Mouse (Mus musculus): ENCODE results near the gene Acadm. TPM values are rescaled to one million over a fixed set of nuclear protein-coding genes. Genes with fewer than 3 reads are reported as not detected.

The Acadm gene
- polyA plus RNA-seq, 1 experiment from 2014 or later: 84.6 TPM

- no peaks in the 10 kb centered on the region for H3K9me3 ChIP-seq (ENCODE audit: control insufficient read depth, low read length)
- 85% methylated on average over 9 of the region's 9 CpGs for WGBS
- ATAC-seq (replicated peaks; ENCODE audit: low FRiP score, low TSS enrichment, low read depth) (no peak), DNase-seq (ENCODE audit: low spot score) (no peak)
- no peak overlapping the region for H3K4me3 ChIP-seq (ENCODE audit: low read depth, low read length)
- H3K27me3 ChIP-seq (replicated peaks; ENCODE audit: control insufficient read depth, insufficient read depth, low read length): no peaks in the 10 kb centered on the region
- no peak overlapping the region for H3K9ac ChIP-seq (ENCODE audit: low read length)
- H3K4me2 ChIP-seq (ENCODE audit: low read length): no peak overlapping the region
- no peaks in the 10 kb centered on the region for H3K4me1 ChIP-seq (replicated peaks; ENCODE audit: control insufficient read depth, insufficient read depth, low read length)
- H3K36me3 ChIP-seq (ENCODE audit: control insufficient read depth, insufficient read depth, low read length): peaks cover 81% of the 10 kb centered on the region
- no peak overlapping the region for H3K27ac ChIP-seq (ENCODE audit: low read depth)
Measured at GRCm38 (mm10) chr3:153935878-153936277, 8.6 kb downstream of the Acadm start.

- ATAC-seq (replicated peaks; ENCODE audit: low FRiP score, low TSS enrichment, low read depth) (no peak), DNase-seq (ENCODE audit: low spot score) (no peak)
- H3K36me3 ChIP-seq (ENCODE audit: control insufficient read depth, insufficient read depth, low read length): peaks cover 79% of the 10 kb centered on the region
- no peak overlapping the region for H3K4me3 ChIP-seq (ENCODE audit: low read depth, low read length)
- H3K9ac ChIP-seq (ENCODE audit: low read length): no peak overlapping the region
- H3K4me2 ChIP-seq (ENCODE audit: low read length): no peak overlapping the region
- 94% methylated on average over 5 of the region's 5 CpGs for WGBS
- no peaks in the 10 kb centered on the region for H3K4me1 ChIP-seq (replicated peaks; ENCODE audit: control insufficient read depth, insufficient read depth, low read length)
- H3K9me3 ChIP-seq (ENCODE audit: control insufficient read depth, low read length): no peaks in the 10 kb centered on the region
- no peaks in the 10 kb centered on the region for H3K27me3 ChIP-seq (replicated peaks; ENCODE audit: control insufficient read depth, insufficient read depth, low read length)
- H3K27ac ChIP-seq (ENCODE audit: low read depth): no peak overlapping the region
Measured at GRCm38 (mm10) chr3:153932461-153932860, 12.0 kb downstream of the Acadm start.

GRCm38 (mm10) chr3:153929526-153929925 lies 14.9 kb downstream of the Acadm start:
- Histone ChIP-seq H3K27me3 (replicated peaks; ENCODE audit: control insufficient read depth, insufficient read depth, low read length) (no peaks in the 10 kb centered on the region), H3K4me3 (ENCODE audit: low read depth, low read length) (no peak overlapping the region), H3K27ac (ENCODE audit: low read depth) (no peak overlapping the region), H3K9me3 (ENCODE audit: control insufficient read depth, low read length) (no peaks in the 10 kb centered on the region), H3K4me2 (ENCODE audit: low read length) (no peak overlapping the region), H3K9ac (ENCODE audit: low read length) (no peak overlapping the region), H3K4me1 (replicated peaks; ENCODE audit: control insufficient read depth, insufficient read depth, low read length) (no peaks in the 10 kb centered on the region), H3K36me3 (ENCODE audit: control insufficient read depth, insufficient read depth, low read length) (peaks cover 70% of the 10 kb centered on the region)
- 90% methylated on average over 11 of the region's 11 CpGs for WGBS
- DNase-seq (ENCODE audit: low spot score) (no peak), ATAC-seq (replicated peaks; ENCODE audit: low FRiP score, low TSS enrichment, low read depth) (no peak)

GRCm38 (mm10) chr3:153926333-153926732 lies 18.1 kb downstream of the Acadm start:
- no peak overlapping the region for H3K4me3 ChIP-seq (ENCODE audit: low read depth, low read length)
- ATAC-seq (replicated peaks; ENCODE audit: low FRiP score, low TSS enrichment, low read depth) (no peak), DNase-seq (ENCODE audit: low spot score) (no peak)
- H3K9me3 ChIP-seq (ENCODE audit: control insufficient read depth, low read length): no peaks in the 10 kb centered on the region
- H3K27me3 ChIP-seq (replicated peaks; ENCODE audit: control insufficient read depth, insufficient read depth, low read length): no peaks in the 10 kb centered on the region
- H3K9ac ChIP-seq (ENCODE audit: low read length): no peak overlapping the region
- no peak overlapping the region for H3K4me2 ChIP-seq (ENCODE audit: low read length)
- H3K4me1 ChIP-seq (replicated peaks; ENCODE audit: control insufficient read depth, insufficient read depth, low read length): no peaks in the 10 kb centered on the region
- WGBS: 88% methylated on average over 7 of the region's 7 CpGs
- H3K27ac ChIP-seq (ENCODE audit: low read depth): no peak overlapping the region
- peaks cover 53% of the 10 kb centered on the region for H3K36me3 ChIP-seq (ENCODE audit: control insufficient read depth, insufficient read depth, low read length)

GRCm38 (mm10) chr3:153921147-153921910 lies 23.1 kb downstream of the Acadm start:
- Histone ChIP-seq H3K4me2 (ENCODE audit: low read length) (no peak overlapping the region), H3K27me3 (replicated peaks; ENCODE audit: control insufficient read depth, insufficient read depth, low read length) (no peaks in the 10 kb centered on the region), H3K27ac (ENCODE audit: low read depth) (no peak overlapping the region), H3K4me3 (ENCODE audit: low read depth, low read length) (no peak overlapping the region), H3K4me1 (replicated peaks; ENCODE audit: control insufficient read depth, insufficient read depth, low read length) (no peaks in the 10 kb centered on the region), H3K9ac (ENCODE audit: low read length) (no peak overlapping the region), H3K9me3 (ENCODE audit: control insufficient read depth, low read length) (no peaks in the 10 kb centered on the region), H3K36me3 (ENCODE audit: control insufficient read depth, insufficient read depth, low read length) (peaks cover 30% of the 10 kb centered on the region)
- DNase-seq (ENCODE audit: low spot score) (no peak), ATAC-seq (replicated peaks; ENCODE audit: low FRiP score, low TSS enrichment, low read depth) (no peak)
- WGBS: 83% methylated on average over 10 of the region's 10 CpGs

GRCm38 (mm10) chr3:153917200-153917599 lies 27.2 kb downstream of the Acadm start:
- Histone ChIP-seq H3K4me2 (ENCODE audit: low read length) (no peak overlapping the region), H3K4me3 (ENCODE audit: low read depth, low read length) (no peak overlapping the region), H3K4me1 (replicated peaks; ENCODE audit: control insufficient read depth, insufficient read depth, low read length) (0 out of 2 replicates have a peak, but pooled peaks cover 5% of the 10 kb centered on the region), H3K36me3 (ENCODE audit: control insufficient read depth, insufficient read depth, low read length) (peaks cover 8% of the 10 kb centered on the region), H3K9ac (ENCODE audit: low read length) (no peak overlapping the region), H3K27me3 (replicated peaks; ENCODE audit: control insufficient read depth, insufficient read depth, low read length) (no peaks in the 10 kb centered on the region), H3K27ac (ENCODE audit: low read depth) (no peak overlapping the region), H3K9me3 (ENCODE audit: control insufficient read depth, low read length) (no peaks in the 10 kb centered on the region)
- DNase-seq (ENCODE audit: low spot score): no peak
- WGBS: 3% methylated on average over 1 of the region's 1 CpGs
- no peak for ATAC-seq (replicated peaks; ENCODE audit: low FRiP score, low TSS enrichment, low read depth)

GRCm38 (mm10) chr3:153913510-153914243 lies 30.8 kb downstream of the Acadm start:
- peak overlapping the region; percentile 70 for H3K4me2 ChIP-seq (ENCODE audit: low read length)
- H3K4me1 ChIP-seq (replicated peaks; ENCODE audit: control insufficient read depth, insufficient read depth, low read length): peaks cover 23% of the 10 kb centered on the region
- peaks cover 30% of the 10 kb centered on the region for H3K36me3 ChIP-seq (ENCODE audit: control insufficient read depth, insufficient read depth, low read length)
- 33% methylated on average over 6 of the region's 6 CpGs for WGBS
- DNase-seq (ENCODE audit: low spot score): no peak
- peak overlapping the region; percentile 83 for H3K27ac ChIP-seq (ENCODE audit: low read depth)
- no peaks in the 10 kb centered on the region for H3K9me3 ChIP-seq (ENCODE audit: control insufficient read depth, low read length)
- ATAC-seq (replicated peaks; ENCODE audit: low FRiP score, low TSS enrichment, low read depth): no peak
- peak overlapping the region; percentile 99 for H3K9ac ChIP-seq (ENCODE audit: low read length)
- no peaks in the 10 kb centered on the region for H3K27me3 ChIP-seq (replicated peaks; ENCODE audit: control insufficient read depth, insufficient read depth, low read length)
- H3K4me3 ChIP-seq (ENCODE audit: low read depth, low read length): peak overlapping the region; percentile 100

- Histone ChIP-seq H3K4me3 (ENCODE audit: low read depth, low read length) (peak within 1 kb of the TSS; percentile 100), H3K36me3 (ENCODE audit: control insufficient read depth, insufficient read depth, low read length) (peaks cover 38% of the 10 kb centered on the region), H3K4me2 (ENCODE audit: low read length) (peak within 1 kb of the TSS; percentile 70), H3K27ac (ENCODE audit: low read depth) (peak within 1 kb of the TSS; percentile 83), H3K27me3 (replicated peaks; ENCODE audit: control insufficient read depth, insufficient read depth, low read length) (no peaks in the 10 kb centered on the region), H3K9ac (ENCODE audit: low read length) (peak within 1 kb of the TSS; percentile 99), H3K9me3 (ENCODE audit: control insufficient read depth, low read length) (no peaks in the 10 kb centered on the region), H3K4me1 (replicated peaks; ENCODE audit: control insufficient read depth, insufficient read depth, low read length) (peaks cover 23% of the 10 kb centered on the region)
- DNase-seq (ENCODE audit: low spot score) (peak; percentile 99), ATAC-seq (replicated peaks; ENCODE audit: low FRiP score, low TSS enrichment, low read depth) (peak; percentile 95)
- under 1% methylated on average over 65 of the region's 65 CpGs for WGBS
Measured at GRCm38 (mm10) chr3:153912546-153913509, 31.6 kb downstream of the Acadm start, which contains the start of gene Rabggtb. Rabggtb (minus strand) TSS chr3:153913009.

All from intestine, embryonic 14.5 days (tissue).